ENCODE assay signal across 13 mouse cellular contexts in genomic region chr17:5497695-5498094, GRCm38 (mm10). TPM values are rescaled to one million over a fixed set of nuclear protein-coding genes. Genes with fewer than 3 reads are reported as not detected.
DNase-seq lines count a peak whose midpoint lies in the region.
"Had no signal": no experiment of that assay in that cellular context is flagged by ENCODE, and none has a peak within 500 bp of the region (broad histone marks: within the 10 kb centered on the region; RNA-seq: fewer than 3 reads in every experiment).

No protein-coding gene starts in this region.

- intact Hi-C loops in heart, postnatal 14 days (cut with DNase I) = no loop called here

- peak; percentile 61 for DNase-seq in heart, adult 11 months
- DNase-seq in heart, postnatal 14 days = no peak
- DNase-seq in brain, adult 2 months (ENCODE audit: low read depth, low spot score) = peak; percentile 87
- peak; percentile 55 for DNase-seq in cerebellum, adult 8-10 months
- peak; percentile 50 to 61 for DNase-seq in cerebellum, postnatal 36 days
- no peak for DNase-seq in gastrocnemius, adult 8-10 months (ENCODE audit: low spot score in 2 of 2)
- no peak for DNase-seq in spleen, postnatal 36 days (ENCODE audit: low spot score in 2 of 2)
- DNase-seq: adrenal gland, postnatal 14 days; gastrocnemius, postnatal 10 days; kidney, adult 9 months; kidney, postnatal 25 days; lung, adult 18-20 months; lung, postnatal 10 days had no signal

RNA-seq across cellular contexts. Expression of gene Zdhhc14, which starts 5.3 kb away (rescaled TPM):
- 1 to 10 TPM; 4.1 to 4.4 TPM for total RNA-seq in heart, postnatal 14 days (2021)
- total RNA-seq in gastrocnemius, adult 8-10 months (2022) = 1 to 10 TPM; 3.2 to 4.5 (median 3.7) TPM

RNA-seq across cellular contexts. Expression of gene Tmem242, which starts 57.6 kb away (rescaled TPM):
- 100 to 1,000 TPM; 129 to 137 TPM for total RNA-seq in heart, postnatal 14 days (2021)
- 100 to 1,000 TPM; 154 to 168 (median 158) TPM for total RNA-seq in gastrocnemius, adult 8-10 months (2022)

Comparison
In these comparisons a context has a peak if more than half of its experiments do, and no peak if none do; other contexts are left out.
1. DNase-seq: peak in heart, adult 11 months (single experiment), brain, adult 2 months (single experiment), cerebellum, adult 8-10 months (single experiment) and cerebellum, postnatal 36 days (2 of 2); none in heart, postnatal 14 days (0 of 2), gastrocnemius, adult 8-10 months (0 of 2) and spleen, postnatal 36 days (0 of 2).